Mouse (Mus musculus): ENCODE measurements around the gene 2410004P03Rik.

DNA sequence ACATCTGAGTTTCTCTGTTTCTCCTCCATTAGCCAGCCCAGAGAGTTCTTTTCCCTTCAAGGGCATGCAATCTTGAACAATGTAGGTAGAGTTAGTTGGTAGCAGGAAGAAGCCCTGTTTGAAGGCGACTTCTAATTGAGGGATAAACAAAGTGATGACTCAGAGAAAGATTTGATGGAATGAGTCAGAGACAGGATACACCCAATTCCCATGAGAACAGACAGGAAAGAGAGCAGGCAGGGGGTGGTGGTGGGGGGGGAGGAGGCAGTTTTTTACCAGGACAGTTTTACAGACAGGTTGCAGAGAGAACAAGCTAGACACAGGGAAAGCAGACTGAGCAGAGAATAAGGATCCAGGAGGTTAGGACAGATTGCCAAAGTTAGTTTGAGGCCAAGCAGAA lies 29.0 kb upstream of the 2410004P03Rik start:
- TF ChIP-seq POLR2A (IDR thresholded peaks at IDR 0.05; ENCODE audit: insufficient read length, low read depth) (no peak), MYOG (IDR thresholded peaks at IDR 0.05; ENCODE audit: control insufficient read depth in 1 of 3, insufficient read depth in 1 of 3, insufficient read length in 2 of 3, low read depth in 2 of 3) (no peak), SRF (IDR thresholded peaks at IDR 0.05; ENCODE audit: control insufficient read depth, insufficient read length, low read depth) (no peak), USF1 (IDR thresholded peaks at IDR 0.05; ENCODE audit: low read depth) (no peak)
